Mouse (Mus musculus) testis, adult 2 months (tissue): ENCODE results near the gene Asic2.

Source experiments
- CTCF ChIP-seq: fragments of 200-500 bp; IDR thresholded peaks from 2 replicates; pipeline ENCODE4 v1.5.1; 2012; ENCODE audit warnings: low read depth, mild to moderate bottlenecking, inconsistent platforms, low read length, moderate library complexity; ENCODE audit not compliant: control insufficient read depth, insufficient read depth, insufficient replicate concordance
- POLR2A ChIP-seq: fragments of 200-500 bp; IDR thresholded peaks from 2 replicates; pipeline ENCODE4 v1.6.1; 2012; ENCODE audit warnings: low read depth, mild to moderate bottlenecking, inconsistent platforms, low read length, moderate library complexity; ENCODE audit not compliant: control insufficient read depth

- TF ChIP-seq CTCF (no peak), POLR2A (no peak)
These were observed 645.1 kb downstream of the Asic2 start for GRCm38 (mm10) chr11:81323146-81323545.
